Mouse (Mus musculus): ENCODE data around the gene Cd209c. TPM values are rescaled to one million over a fixed set of nuclear protein-coding genes. Genes with fewer than 3 reads are reported as not detected.

Cd209c gene
- polyA plus RNA-seq (2016; fragmentation: Nextera tagmentation; extraction: Ambion mirVana), result 0.28 and 0.46 TPM in 2 replicates

- H3K4me3 ChIP-seq, result no peak within 1 kb of the TSS
- H3K27me3 ChIP-seq (ENCODE audit: insufficient read depth, poor library complexity, severe bottlenecking), result no peaks in the 10 kb centered on the region
- peaks cover 10% of the 10 kb centered on the region; the same call in 1 of the 2 replicates for H3K9me3 ChIP-seq
- H3K27ac ChIP-seq, result no peak within 1 kb of the TSS
- no peaks in the 10 kb centered on the region for H3K4me1 ChIP-seq
- no peak for DNase-seq (ENCODE audit: low spot score)
- WGBS, result 88% methylated on average over 1 of the region's 1 CpGs
- no peaks in the 10 kb centered on the region for H3K36me3 ChIP-seq
Observed at GRCm38 (mm10) chr8:3954646-3955045, at the start of gene Cd209c. Gene Cd209c (minus strand): TSS chr8:3954746.

GRCm38 (mm10) chr8:3994219-3994618 is 39.7 kb upstream of the Cd209c start:
- H3K9me3 ChIP-seq, result peaks cover 10% of the 10 kb centered on the region; the same call in 1 of the 2 replicates
- no peak overlapping the region for H3K27ac ChIP-seq
- H3K4me3 ChIP-seq, result peak overlapping the region; percentile 43
- WGBS, result 24% methylated on average over 42 of the region's 42 CpGs
- no peaks in the 10 kb centered on the region for H3K4me1 ChIP-seq
- no peak for DNase-seq (ENCODE audit: low spot score)
- no peaks in the 10 kb centered on the region for H3K36me3 ChIP-seq
- no peaks in the 10 kb centered on the region for H3K27me3 ChIP-seq (ENCODE audit: insufficient read depth, poor library complexity, severe bottlenecking)

GRCm38 (mm10) chr8:3956037-3956436 is 1.5 kb upstream of the Cd209c start:
- H3K4me1 ChIP-seq, result no peaks in the 10 kb centered on the region
- no peak overlapping the region for H3K27ac ChIP-seq
- H3K27me3 ChIP-seq (ENCODE audit: insufficient read depth, poor library complexity, severe bottlenecking), result no peaks in the 10 kb centered on the region
- no peak for DNase-seq (ENCODE audit: low spot score)
- H3K4me3 ChIP-seq, result no peak overlapping the region
- WGBS, result 42% methylated on average over 1 of the region's 1 CpGs
- peaks cover 11% of the 10 kb centered on the region; the same call in 1 of the 2 replicates for H3K9me3 ChIP-seq
- H3K36me3 ChIP-seq, result no peaks in the 10 kb centered on the region

GRCm38 (mm10) chr8:3940023-3940422 is 14.5 kb downstream of the Cd209c start:
- no peaks in the 10 kb centered on the region for H3K27me3 ChIP-seq (ENCODE audit: insufficient read depth, poor library complexity, severe bottlenecking)
- H3K4me3 ChIP-seq, result no peak overlapping the region
- 93% methylated on average over 3 of the region's 3 CpGs for WGBS
- no peaks in the 10 kb centered on the region for H3K36me3 ChIP-seq
- H3K9me3 ChIP-seq, result no peaks in the 10 kb centered on the region
- no peak overlapping the region for H3K27ac ChIP-seq
- no peaks in the 10 kb centered on the region for H3K4me1 ChIP-seq
- DNase-seq (ENCODE audit: low spot score), result no peak

- no peaks in the 10 kb centered on the region for H3K4me1 ChIP-seq
- H3K36me3 ChIP-seq, result no peaks in the 10 kb centered on the region
- no peak within 1 kb of the TSS for H3K4me3 ChIP-seq
- 86% methylated on average over 3 of the region's 3 CpGs for WGBS
- H3K27me3 ChIP-seq (ENCODE audit: insufficient read depth, poor library complexity, severe bottlenecking), result no peaks in the 10 kb centered on the region
- H3K9me3 ChIP-seq, result 0 out of 2 replicates have a peak, but pooled peaks cover 6% of the 10 kb centered on the region
- no peak within 1 kb of the TSS for H3K27ac ChIP-seq
- no peak for DNase-seq (ENCODE audit: low spot score)
Observed at GRCm38 (mm10) chr8:3926744-3927143, 27.8 kb downstream of the Cd209c start, which contains the start of gene Cd209b. Gene Cd209b (minus strand): TSS chr8:3926844.

Other genes starting within 250 kb of the Cd209c start
- gene Clec4g, start 234.1 kb downstream of the Cd209c start, polyA plus RNA-seq (2016; fragmentation: Nextera tagmentation; extraction: Ambion mirVana), result 4.3 and 7.4 TPM in 2 replicates
- not detected in 2 replicates for gene Cd209a, start 205.8 kb downstream of the Cd209c start, polyA plus RNA-seq (2016; fragmentation: Nextera tagmentation; extraction: Ambion mirVana)
- gene Cd209e, start 100.4 kb downstream of the Cd209c start, polyA plus RNA-seq (2016; fragmentation: Nextera tagmentation; extraction: Ambion mirVana), result not detected in 2 replicates
- gene Cd209d, start 76.2 kb downstream of the Cd209c start, polyA plus RNA-seq (2016; fragmentation: Nextera tagmentation; extraction: Ambion mirVana), result not detected in 2 replicates
- gene Cd209b, start 27.9 kb downstream of the Cd209c start, polyA plus RNA-seq (2016; fragmentation: Nextera tagmentation; extraction: Ambion mirVana), result not detected in 2 replicates
- gene Cd209f, start 151.1 kb upstream of the Cd209c start, polyA plus RNA-seq (2016; fragmentation: Nextera tagmentation; extraction: Ambion mirVana), result not detected in 2 replicates
- gene Cd209g, start 179.4 kb upstream of the Cd209c start, polyA plus RNA-seq (2016; fragmentation: Nextera tagmentation; extraction: Ambion mirVana), result 0.10 TPM in 1 of 2 replicates, not detected in the other
- 16.1 and 18.8 TPM in 2 replicates for gene Evi5l, start 211.8 kb upstream of the Cd209c start, polyA plus RNA-seq (2016; fragmentation: Nextera tagmentation; extraction: Ambion mirVana)